Mouse (Mus musculus) effector memory CD4-positive, alpha-beta T cell, adult 5 months (primary cell): ENCODE results near the gene Gm4302. TPM values are rescaled to one million over a fixed set of nuclear protein-coding genes. Genes with fewer than 3 reads are reported as not detected.

ENCODE experiments used
- polyA plus RNA-seq: library from polyadenylated mRNA; unstranded; fragments of 100-300 nt; shearing (Covaris generic); gene quantifications from one replicate; pipeline ENCODE4 v1.2.1, GENCODE M21; 2017

The Gm4302 gene
- not detected for polyA plus RNA-seq

DNA sequence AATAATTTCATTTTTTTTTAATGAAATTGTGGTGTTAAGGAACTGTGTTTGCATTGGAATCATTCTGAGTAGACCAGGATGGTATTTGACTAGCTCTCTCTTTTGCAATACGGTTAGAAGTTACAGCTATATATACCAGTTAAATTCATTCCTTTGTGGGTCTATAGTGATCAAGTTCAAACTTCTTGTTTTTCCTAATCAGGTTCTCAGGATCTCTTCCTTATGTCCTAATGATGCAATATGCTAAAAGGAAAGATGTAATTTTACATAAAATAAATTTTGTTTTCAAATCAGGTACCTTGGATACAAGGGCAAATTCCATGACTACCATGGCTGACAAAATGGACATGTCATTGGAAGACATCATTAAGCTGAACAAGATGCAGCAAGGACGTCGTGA is at the start of gene Gm4302:
TSS of gene Gm4302 (plus strand) at position 301 of the 400 bp plus-strand sequence.

DNA sequence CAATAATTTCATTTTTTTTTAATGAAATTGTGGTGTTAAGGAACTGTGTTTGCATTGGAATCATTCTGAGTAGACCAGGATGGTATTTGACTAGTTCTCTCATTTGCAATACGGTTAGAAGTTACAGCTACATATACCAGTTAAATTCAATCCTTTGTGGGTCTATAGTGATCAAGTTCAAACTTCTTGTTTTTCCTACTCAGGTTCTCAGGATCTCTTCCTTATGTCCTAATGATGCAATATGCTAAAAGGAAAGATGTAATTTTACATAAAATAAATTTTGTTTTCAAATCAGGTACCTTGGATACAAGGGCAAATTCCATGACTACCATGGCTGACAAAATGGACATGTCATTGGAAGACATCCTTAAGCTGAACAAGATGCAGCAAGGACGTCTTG is 5.3 kb upstream of the Gm4302 start, which contains the start of gene Gm4301:
TSS of gene Gm4301 (plus strand) at position 301 of the 400 bp plus-strand sequence.

GRCm38 (mm10) chr10:100345672-100346071 is 5.0 kb downstream of the Gm4302 start, which contains the start of gene Gm4303:
Gene Gm4303 (plus strand): TSS chr10:100345972.

GRCm38 (mm10) chr10:100350793-100351192 is 10.2 kb downstream of the Gm4302 start, which contains the start of gene Gm4305:
Gene Gm4305 (plus strand): TSS chr10:100351093.

DNA sequence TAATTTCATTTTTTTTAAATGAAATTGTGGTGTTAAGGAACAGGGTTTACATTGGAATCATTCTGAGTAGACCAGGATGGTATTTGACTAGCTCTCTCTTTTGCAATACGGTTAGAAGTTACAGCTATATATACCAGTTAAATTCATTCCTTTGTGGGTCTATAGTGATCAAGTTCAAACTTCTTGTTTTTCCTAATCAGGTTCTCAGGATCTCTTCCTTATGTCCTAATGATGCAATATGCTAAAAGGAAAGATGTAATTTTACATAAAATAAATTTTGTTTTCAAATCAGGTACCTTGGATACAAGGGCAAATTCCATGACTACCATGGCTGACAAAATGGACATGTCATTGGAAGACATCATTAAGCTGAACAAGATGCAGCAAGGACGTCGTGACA is 20.4 kb downstream of the Gm4302 start, which contains the start of gene Gm4307:
TSS of gene Gm4307 (plus strand) at position 301 of the 400 bp plus-strand sequence.

GRCm38 (mm10) chr10:100382460-100382859 is 41.8 kb downstream of the Gm4302 start, which contains the start of gene Gm4312:
Gene Gm4312 (minus strand): TSS chr10:100382560.

Other genes with a start within 250 kb of the Gm4302 start
- not detected for gene Gm4301, start 5.2 kb upstream of the Gm4302 start, polyA plus RNA-seq
- gene Gm4303, start 5.1 kb downstream of the Gm4302 start, polyA plus RNA-seq = not detected
- not detected for gene Gm4305, start 10.3 kb downstream of the Gm4302 start, polyA plus RNA-seq
- not detected for gene Gm4307, start 20.5 kb downstream of the Gm4302 start, polyA plus RNA-seq
- gene Gm4312, start 41.7 kb downstream of the Gm4302 start, polyA plus RNA-seq = not detected
- 1.3 TPM for gene Tmtc3, start 146.5 kb downstream of the Gm4302 start, polyA plus RNA-seq
- gene Cep290, start 146.7 kb downstream of the Gm4302 start, polyA plus RNA-seq = 3.8 TPM
- gene 4930430F08Rik, start 249.6 kb downstream of the Gm4302 start, polyA plus RNA-seq = 6.5 TPM
- gene 1700017N19Rik, start 249.6 kb downstream of the Gm4302 start, polyA plus RNA-seq = not detected